Mouse (Mus musculus): ENCODE data around the gene Prkci. TPM values are rescaled to one million over a fixed set of nuclear protein-coding genes. Genes with fewer than 3 reads are reported as not detected.

Prkci gene
- polyA plus RNA-seq, 1 experiment, result not detected

GRCm38 (mm10) chr3:31001048-31001676 is 5.6 kb downstream of the Prkci start:
- WGBS, result 75% methylated on average over 3 of the region's 3 CpGs
- peaks cover 7% of the 10 kb centered on the region for H3K4me1 ChIP-seq (ENCODE audit: control insufficient read depth, insufficient read depth, low read length)
- H3K27ac ChIP-seq (ENCODE audit: insufficient read depth, low read depth, low read length), result no peak overlapping the region
- no peak for TF ChIP-seq POLR2A (IDR thresholded peaks at IDR 0.05; ENCODE audit: insufficient read depth, low read depth, low read length)
- TF ChIP-seq CTCF (IDR thresholded peaks at IDR 0.05; ENCODE audit: insufficient read depth, low read depth, low read length), result no peak
- H3K4me3 ChIP-seq (ENCODE audit: insufficient read depth, low read depth, low read length), result no peak overlapping the region

- H3K27ac ChIP-seq (ENCODE audit: insufficient read depth, low read depth, low read length), result no peak overlapping the region
- 83% methylated on average over 6 of the region's 6 CpGs for WGBS
- TF ChIP-seq POLR2A (IDR thresholded peaks at IDR 0.05; ENCODE audit: insufficient read depth, low read depth, low read length) (no peak), CTCF (IDR thresholded peaks at IDR 0.05; ENCODE audit: insufficient read depth, low read depth, low read length) (no peak)
- peaks cover 5% of the 10 kb centered on the region for H3K4me1 ChIP-seq (ENCODE audit: control insufficient read depth, insufficient read depth, low read length)
- H3K4me3 ChIP-seq (ENCODE audit: insufficient read depth, low read depth, low read length), result no peak overlapping the region
These were observed 9.0 kb downstream of the Prkci start for GRCm38 (mm10) chr3:31004320-31005209.

- peaks cover 6% of the 10 kb centered on the region for H3K4me1 ChIP-seq (ENCODE audit: control insufficient read depth, insufficient read depth, low read length)
- TF ChIP-seq CTCF (IDR thresholded peaks at IDR 0.05; ENCODE audit: insufficient read depth, low read depth, low read length) (no peak), POLR2A (IDR thresholded peaks at IDR 0.05; ENCODE audit: insufficient read depth, low read depth, low read length) (no peak)
- no peak overlapping the region for H3K4me3 ChIP-seq (ENCODE audit: insufficient read depth, low read depth, low read length)
- H3K27ac ChIP-seq (ENCODE audit: insufficient read depth, low read depth, low read length), result no peak overlapping the region
- 94% methylated on average over 2 of the region's 2 CpGs for WGBS
These were observed 18.8 kb downstream of the Prkci start for GRCm38 (mm10) chr3:31014374-31014773.

GRCm38 (mm10) chr3:31015682-31016443 is 20.3 kb downstream of the Prkci start:
- H3K4me1 ChIP-seq (ENCODE audit: control insufficient read depth, insufficient read depth, low read length), result peaks cover 6% of the 10 kb centered on the region
- no peak for TF ChIP-seq CTCF (IDR thresholded peaks at IDR 0.05; ENCODE audit: insufficient read depth, low read depth, low read length)
- no peak for TF ChIP-seq POLR2A (IDR thresholded peaks at IDR 0.05; ENCODE audit: insufficient read depth, low read depth, low read length)
- no peak overlapping the region for H3K4me3 ChIP-seq (ENCODE audit: insufficient read depth, low read depth, low read length)
- no peak overlapping the region for H3K27ac ChIP-seq (ENCODE audit: insufficient read depth, low read depth, low read length)
- 82% methylated on average over 10 of the region's 10 CpGs for WGBS

- WGBS, result 68% methylated on average over 9 of the region's 9 CpGs
- Histone ChIP-seq H3K4me1 (ENCODE audit: control insufficient read depth, insufficient read depth, low read length) (peaks cover 6% of the 10 kb centered on the region), H3K4me3 (ENCODE audit: insufficient read depth, low read depth, low read length) (no peak overlapping the region), H3K27ac (ENCODE audit: insufficient read depth, low read depth, low read length) (no peak overlapping the region)
- no peak for TF ChIP-seq CTCF (IDR thresholded peaks at IDR 0.05; ENCODE audit: insufficient read depth, low read depth, low read length)
These were observed 21.1 kb downstream of the Prkci start for GRCm38 (mm10) chr3:31016594-31017196.

- 85% methylated on average over 4 of the region's 4 CpGs for WGBS
- H3K4me1 ChIP-seq (ENCODE audit: control insufficient read depth, insufficient read depth, low read length), result peaks cover 6% of the 10 kb centered on the region
- no peak overlapping the region for H3K27ac ChIP-seq (ENCODE audit: insufficient read depth, low read depth, low read length)
- no peak overlapping the region for H3K4me3 ChIP-seq (ENCODE audit: insufficient read depth, low read depth, low read length)
- TF ChIP-seq CTCF (IDR thresholded peaks at IDR 0.05; ENCODE audit: insufficient read depth, low read depth, low read length) (no peak), POLR2A (IDR thresholded peaks at IDR 0.05; ENCODE audit: insufficient read depth, low read depth, low read length) (no peak)
These were observed 22.1 kb downstream of the Prkci start for GRCm38 (mm10) chr3:31017652-31018051.

GRCm38 (mm10) chr3:31019287-31019686 is 23.7 kb downstream of the Prkci start:
- no peak overlapping the region for H3K27ac ChIP-seq (ENCODE audit: insufficient read depth, low read depth, low read length)
- H3K4me1 ChIP-seq (ENCODE audit: control insufficient read depth, insufficient read depth, low read length), result peaks cover 6% of the 10 kb centered on the region
- WGBS, result 75% methylated on average over 1 of the region's 1 CpGs
- TF ChIP-seq CTCF (IDR thresholded peaks at IDR 0.05; ENCODE audit: insufficient read depth, low read depth, low read length), result no peak
- no peak for TF ChIP-seq POLR2A (IDR thresholded peaks at IDR 0.05; ENCODE audit: insufficient read depth, low read depth, low read length)
- no peak overlapping the region for H3K4me3 ChIP-seq (ENCODE audit: insufficient read depth, low read depth, low read length)

GRCm38 (mm10) chr3:31019793-31020447 is 24.4 kb downstream of the Prkci start:
- 93% methylated on average over 5 of the region's 5 CpGs for WGBS

More at GRCm38 (mm10) chr3:31019793-31020447, 24.4 kb downstream of the Prkci start:
- TF ChIP-seq CTCF (IDR thresholded peaks at IDR 0.05; ENCODE audit: insufficient read depth, low read depth, low read length), result no peak
- no peak for TF ChIP-seq POLR2A (IDR thresholded peaks at IDR 0.05; ENCODE audit: insufficient read depth, low read depth, low read length)
- H3K27ac ChIP-seq (ENCODE audit: insufficient read depth, low read depth, low read length), result no peak overlapping the region
- H3K4me3 ChIP-seq (ENCODE audit: insufficient read depth, low read depth, low read length), result no peak overlapping the region
- peaks cover 6% of the 10 kb centered on the region for H3K4me1 ChIP-seq (ENCODE audit: control insufficient read depth, insufficient read depth, low read length)

All from olfactory bulb, adult 2 months (tissue).